Mouse (Mus musculus) stomach, postnatal 0 days (tissue): Measurements from ENCODE around the gene Phc1.

Experiments
- CTCF ChIP-seq: IDR thresholded peaks from 2 replicates; pipeline ENCODE4 v1.5.1; 2016; ENCODE audit warnings: antibody characterized with exemption, low read depth, mild to moderate bottlenecking, moderate library complexity
- EP300 ChIP-seq: optimal IDR thresholded peaks from 2 replicates; pipeline ENCODE3; 2016; ENCODE audit warnings: antibody characterized with exemption

DNA sequence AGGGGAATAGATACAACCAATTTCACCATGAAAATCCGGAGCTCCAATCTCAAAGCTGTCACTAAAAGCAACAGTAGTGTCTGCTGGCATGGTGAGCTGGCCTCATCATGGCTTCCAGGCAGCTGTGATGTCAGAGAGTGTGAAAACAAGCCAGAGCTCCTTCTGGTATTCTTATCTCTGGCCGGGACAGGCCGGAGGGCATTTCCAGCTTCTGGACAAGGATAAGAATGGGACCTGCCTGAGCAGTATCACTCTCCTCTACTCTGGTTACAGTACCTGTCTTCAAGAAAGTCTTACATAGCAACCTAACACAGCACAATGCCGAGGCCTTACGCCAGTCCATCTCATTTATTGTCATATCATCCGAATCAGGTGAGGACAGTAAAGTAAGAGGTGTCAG is 5.4 kb upstream of the Phc1 start:
- TF ChIP-seq CTCF (no peak), EP300 (no peak)
